Mouse (Mus musculus): ENCODE results near the gene Gm9508. TPM values are rescaled to one million over a fixed set of nuclear protein-coding genes. Genes with fewer than 3 reads are reported as not detected.
"Not testable (repeated sequence)": the region's sequence is repeated elsewhere in the genome, so short reads cannot be mapped to it uniquely, and the experiment has no call there.

The Gm9508 gene
- polyA plus RNA-seq, 1 experiment from 2014 or later = not detected

GRCm38 (mm10) chr10:77715507-77715906 is 18.5 kb upstream of the Gm9508 start, which contains the start of gene Gm10142:
Gene Gm10142 (plus strand): TSS chr10:77715807.
- H3K36me3 ChIP-seq (ENCODE audit: control insufficient read depth, insufficient read depth, low read length) = no peaks in the 10 kb centered on the region
- no peak within 1 kb of the TSS for H3K4me2 ChIP-seq (ENCODE audit: low read depth)
- no peak within 1 kb of the TSS for H3K27ac ChIP-seq (ENCODE audit: low read depth, low read length)
- WGBS = 90% methylated on average over 1 of the region's 1 CpGs
- no peak within 1 kb of the TSS for H3K9ac ChIP-seq (ENCODE audit: low read length)
- no peak within 1 kb of the TSS for H3K4me3 ChIP-seq (ENCODE audit: low read depth, low read length)
- no peaks in the 10 kb centered on the region for H3K4me1 ChIP-seq (ENCODE audit: control insufficient read depth, insufficient read depth, low read length)
- H3K27me3 ChIP-seq (ENCODE audit: control insufficient read depth, insufficient read depth, low read length) = no peaks in the 10 kb centered on the region
- ATAC-seq (ENCODE audit: insufficient read depth, low FRiP score, low TSS enrichment) (no peak), DNase-seq (ENCODE audit: low spot score) (no peak)
- no peaks in the 10 kb centered on the region for H3K9me3 ChIP-seq (ENCODE audit: control insufficient read depth, low read length)

- Histone ChIP-seq H3K27ac (ENCODE audit: low read depth, low read length) (no peak overlapping the region), H3K4me2 (ENCODE audit: low read depth) (no peak overlapping the region), H3K4me3 (ENCODE audit: low read depth, low read length) (no peak overlapping the region), H3K27me3 (ENCODE audit: control insufficient read depth, insufficient read depth, low read length) (no peaks in the 10 kb centered on the region), H3K9ac (ENCODE audit: low read length) (no peak overlapping the region), H3K9me3 (ENCODE audit: control insufficient read depth, low read length) (no peaks in the 10 kb centered on the region), H3K4me1 (ENCODE audit: control insufficient read depth, insufficient read depth, low read length) (no peaks in the 10 kb centered on the region), H3K36me3 (ENCODE audit: control insufficient read depth, insufficient read depth, low read length) (no peaks in the 10 kb centered on the region)
- ATAC-seq (ENCODE audit: insufficient read depth, low FRiP score, low TSS enrichment) (no peak), DNase-seq (ENCODE audit: low spot score) (no peak)
- 73% methylated on average over 4 of the region's 4 CpGs for WGBS
Measured at GRCm38 (mm10) chr10:77713734-77714133, 16.7 kb upstream of the Gm9508 start.

- not testable (repeated sequence) for H3K27me3 ChIP-seq (ENCODE audit: control insufficient read depth, insufficient read depth, low read length); H3K4me2 ChIP-seq (ENCODE audit: low read depth); ATAC-seq (ENCODE audit: insufficient read depth, low FRiP score, low TSS enrichment); H3K9ac ChIP-seq (ENCODE audit: low read length); H3K27ac ChIP-seq (ENCODE audit: low read depth, low read length); H3K36me3 ChIP-seq (ENCODE audit: control insufficient read depth, insufficient read depth, low read length); H3K4me3 ChIP-seq (ENCODE audit: low read depth, low read length); H3K9me3 ChIP-seq (ENCODE audit: control insufficient read depth, low read length); H3K4me1 ChIP-seq (ENCODE audit: control insufficient read depth, insufficient read depth, low read length); DNase-seq (ENCODE audit: low spot score)
Measured at GRCm38 (mm10) chr10:77711157-77711556, 14.1 kb upstream of the Gm9508 start, which contains the start of gene Gm10024. Gene Gm10024 (plus strand): TSS chr10:77711457.

- no peak for ATAC-seq (ENCODE audit: insufficient read depth, low FRiP score, low TSS enrichment)
- WGBS = 84% methylated on average over 3 of the region's 3 CpGs
- Histone ChIP-seq H3K4me3 (ENCODE audit: low read depth, low read length) (no peak overlapping the region), H3K4me1 (ENCODE audit: control insufficient read depth, insufficient read depth, low read length) (no peaks in the 10 kb centered on the region), H3K9ac (ENCODE audit: low read length) (no peak overlapping the region), H3K4me2 (ENCODE audit: low read depth) (no peak overlapping the region), H3K27me3 (ENCODE audit: control insufficient read depth, insufficient read depth, low read length) (no peaks in the 10 kb centered on the region), H3K36me3 (ENCODE audit: control insufficient read depth, insufficient read depth, low read length) (no peaks in the 10 kb centered on the region), H3K27ac (ENCODE audit: low read depth, low read length) (no peak overlapping the region), H3K9me3 (ENCODE audit: control insufficient read depth, low read length) (no peaks in the 10 kb centered on the region)
- no peak for DNase-seq (ENCODE audit: low spot score)
Measured at GRCm38 (mm10) chr10:77709831-77710230, 12.8 kb upstream of the Gm9508 start.

- H3K4me1 ChIP-seq (ENCODE audit: control insufficient read depth, insufficient read depth, low read length) = no peaks in the 10 kb centered on the region
- H3K4me2 ChIP-seq (ENCODE audit: low read depth) = no peak within 1 kb of the TSS
- DNase-seq (ENCODE audit: low spot score) = no peak
- 93% methylated on average over 1 of the region's 1 CpGs for WGBS
- no peaks in the 10 kb centered on the region for H3K27me3 ChIP-seq (ENCODE audit: control insufficient read depth, insufficient read depth, low read length)
- ATAC-seq (ENCODE audit: insufficient read depth, low FRiP score, low TSS enrichment) = no peak
- no peaks in the 10 kb centered on the region for H3K36me3 ChIP-seq (ENCODE audit: control insufficient read depth, insufficient read depth, low read length)
- no peak within 1 kb of the TSS for H3K27ac ChIP-seq (ENCODE audit: low read depth, low read length)
- no peak within 1 kb of the TSS for H3K4me3 ChIP-seq (ENCODE audit: low read depth, low read length)
- no peak within 1 kb of the TSS for H3K9ac ChIP-seq (ENCODE audit: low read length)
- H3K9me3 ChIP-seq (ENCODE audit: control insufficient read depth, low read length) = no peaks in the 10 kb centered on the region
Measured at GRCm38 (mm10) chr10:77706326-77706725, 9.3 kb upstream of the Gm9508 start, which contains the start of gene Gm10272. Gene Gm10272 (plus strand): TSS chr10:77706626.

- DNase-seq (ENCODE audit: low spot score); H3K4me3 ChIP-seq (ENCODE audit: low read depth, low read length); H3K4me2 ChIP-seq (ENCODE audit: low read depth); H3K9me3 ChIP-seq (ENCODE audit: control insufficient read depth, low read length); H3K27ac ChIP-seq (ENCODE audit: low read depth, low read length); H3K9ac ChIP-seq (ENCODE audit: low read length); H3K4me1 ChIP-seq (ENCODE audit: control insufficient read depth, insufficient read depth, low read length); ATAC-seq (ENCODE audit: insufficient read depth, low FRiP score, low TSS enrichment); H3K36me3 ChIP-seq (ENCODE audit: control insufficient read depth, insufficient read depth, low read length): not testable (repeated sequence)
- peaks cover 19% of the 10 kb centered on the region for H3K27me3 ChIP-seq (ENCODE audit: control insufficient read depth, insufficient read depth, low read length)
- 75% methylated on average over 3 of the region's 3 CpGs for WGBS
Measured at GRCm38 (mm10) chr10:77690356-77690807, 6.7 kb downstream of the Gm9508 start, which contains the start of gene Gm19402. Gene Gm19402 (minus strand): TSS chr10:77690757.

GRCm38 (mm10) chr10:77687021-77687420 is 10.0 kb downstream of the Gm9508 start:
- H3K4me3 ChIP-seq (ENCODE audit: low read depth, low read length) = no peak overlapping the region
- H3K27me3 ChIP-seq (ENCODE audit: control insufficient read depth, insufficient read depth, low read length) = peaks cover 19% of the 10 kb centered on the region
- peaks cover 3% of the 10 kb centered on the region; the same call in 1 of the 2 replicates for H3K4me1 ChIP-seq (ENCODE audit: control insufficient read depth, insufficient read depth, low read length)
- H3K9ac ChIP-seq (ENCODE audit: low read length) = no peak overlapping the region
- H3K36me3 ChIP-seq (ENCODE audit: control insufficient read depth, insufficient read depth, low read length) = no peaks in the 10 kb centered on the region
- H3K4me2 ChIP-seq (ENCODE audit: low read depth) = no peak overlapping the region
- H3K9me3 ChIP-seq (ENCODE audit: control insufficient read depth, low read length) = no peaks in the 10 kb centered on the region
- ATAC-seq (ENCODE audit: insufficient read depth, low FRiP score, low TSS enrichment) = no peak
- no peak for DNase-seq (ENCODE audit: low spot score)
- 20% methylated on average over 10 of the region's 10 CpGs for WGBS
- no peak overlapping the region for H3K27ac ChIP-seq (ENCODE audit: low read depth, low read length)

- 6% methylated on average over 22 of the region's 22 CpGs for WGBS
- Histone ChIP-seq H3K27ac (ENCODE audit: low read depth, low read length) (no peak within 1 kb of the TSS), H3K4me3 (ENCODE audit: low read depth, low read length) (no peak within 1 kb of the TSS), H3K27me3 (ENCODE audit: control insufficient read depth, insufficient read depth, low read length) (peaks cover 19% of the 10 kb centered on the region), H3K9ac (ENCODE audit: low read length) (no peak within 1 kb of the TSS), H3K9me3 (ENCODE audit: control insufficient read depth, low read length) (no peaks in the 10 kb centered on the region), H3K36me3 (ENCODE audit: control insufficient read depth, insufficient read depth, low read length) (no peaks in the 10 kb centered on the region), H3K4me1 (ENCODE audit: control insufficient read depth, insufficient read depth, low read length) (peaks cover 3% of the 10 kb centered on the region; the same call in 1 of the 2 replicates), H3K4me2 (ENCODE audit: low read depth) (no peak within 1 kb of the TSS)
- ATAC-seq (ENCODE audit: insufficient read depth, low FRiP score, low TSS enrichment) (no peak), DNase-seq (ENCODE audit: low spot score) (no peak)
Measured at GRCm38 (mm10) chr10:77685895-77686664, 11.0 kb downstream of the Gm9508 start, which contains the start of gene Tspear. Gene Tspear (plus strand): TSS chr10:77686569.

- Histone ChIP-seq H3K36me3 (ENCODE audit: control insufficient read depth, insufficient read depth, low read length) (no peaks in the 10 kb centered on the region), H3K4me1 (ENCODE audit: control insufficient read depth, insufficient read depth, low read length) (peaks cover 3% of the 10 kb centered on the region; the same call in 1 of the 2 replicates), H3K27me3 (ENCODE audit: control insufficient read depth, insufficient read depth, low read length) (peaks cover 19% of the 10 kb centered on the region), H3K9me3 (ENCODE audit: control insufficient read depth, low read length) (no peaks in the 10 kb centered on the region), H3K27ac (ENCODE audit: low read depth, low read length) (no peak overlapping the region), H3K9ac (ENCODE audit: low read length) (no peak overlapping the region), H3K4me2 (ENCODE audit: low read depth) (no peak overlapping the region; the same call in 1 of the 2 replicates), H3K4me3 (ENCODE audit: low read depth, low read length) (no peak overlapping the region)
- WGBS = 42% methylated on average over 8 of the region's 8 CpGs
- no peak for DNase-seq (ENCODE audit: low spot score)
- ATAC-seq (ENCODE audit: insufficient read depth, low FRiP score, low TSS enrichment) = no peak
Measured at GRCm38 (mm10) chr10:77684181-77684580, 12.9 kb downstream of the Gm9508 start.

Measured in neural tube, embryonic 11.5 days (tissue).